Mouse (Mus musculus): Measurements from ENCODE around the gene Cdc42ep4. TPM values are rescaled to one million over a fixed set of nuclear protein-coding genes. Genes with fewer than 3 reads are reported as not detected.

Cdc42ep4 gene
- polyA plus RNA-seq, 1 experiment from 2014 or later, result 59.0 TPM

DNA sequence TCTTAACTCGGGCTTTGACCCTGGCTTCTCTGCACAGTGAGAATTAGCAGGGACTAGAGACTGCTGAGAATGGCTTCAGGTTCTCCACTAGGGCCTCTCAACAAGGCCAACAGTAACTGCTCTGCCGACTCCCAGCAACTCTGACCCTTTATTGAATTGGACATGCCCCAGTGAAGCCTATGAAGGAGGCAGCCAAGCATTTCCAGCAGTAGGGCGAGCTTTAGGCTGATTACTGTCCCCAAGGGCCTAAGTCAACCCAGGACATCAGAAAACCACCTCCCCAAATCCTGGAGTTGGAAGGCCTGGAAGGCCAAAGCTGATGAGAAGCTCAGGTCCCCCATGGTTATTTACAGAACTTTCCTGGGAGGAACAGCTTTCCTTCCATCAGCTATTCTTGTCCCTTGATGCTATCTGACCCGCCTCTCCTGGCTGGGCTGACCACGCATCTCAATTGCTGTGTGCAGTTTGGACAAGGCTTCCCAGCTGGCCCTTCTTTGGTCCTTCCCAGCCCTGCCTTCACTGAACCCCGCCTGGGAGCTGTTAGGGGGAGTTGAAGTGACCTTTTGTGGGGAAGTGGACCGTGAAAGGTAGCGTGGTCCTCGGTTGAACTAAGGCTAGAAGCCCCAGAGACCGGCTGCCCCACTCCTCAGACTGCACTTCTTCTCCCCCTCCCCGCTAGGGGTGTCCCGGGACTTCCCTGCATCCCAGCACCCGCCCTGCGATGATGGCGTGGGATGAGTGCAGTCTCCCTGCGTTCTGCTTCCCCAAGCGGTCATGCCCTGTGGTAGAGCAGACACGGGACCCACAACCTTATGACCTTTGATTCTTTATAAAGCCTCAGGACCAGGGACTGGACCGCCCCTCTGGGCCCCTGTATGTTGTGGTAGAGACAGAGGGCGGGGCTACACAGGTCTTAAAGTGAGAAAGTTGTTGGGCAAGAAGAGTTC is 27.3 kb upstream of the Cdc42ep4 start:
- Histone ChIP-seq H3K27ac (ENCODE audit: low read length) (peak overlapping the region; percentile 48; the same call in 1 of the 2 replicates), H3K9ac (ENCODE audit: low read depth, low read length) (no peak overlapping the region; the same call in 1 of the 2 replicates), H3K4me3 (ENCODE audit: low read length) (no peak overlapping the region), H3K9me3 (ENCODE audit: control insufficient read depth, low read length) (no peaks in the 10 kb centered on the region), H3K4me2 (ENCODE audit: low read depth, low read length) (no peak overlapping the region), H3K4me1 (ENCODE audit: control insufficient read depth, insufficient read depth, low read length) (peaks cover 28% of the 10 kb centered on the region), H3K36me3 (ENCODE audit: control insufficient read depth, insufficient read depth, low read length) (no peaks in the 10 kb centered on the region), H3K27me3 (replicated peaks; ENCODE audit: control insufficient read depth, insufficient read depth, low read length) (no peaks in the 10 kb centered on the region)
- ATAC-seq, result peak; percentile 51
- 44% methylated on average over 20 of the region's 20 CpGs for WGBS

DNA sequence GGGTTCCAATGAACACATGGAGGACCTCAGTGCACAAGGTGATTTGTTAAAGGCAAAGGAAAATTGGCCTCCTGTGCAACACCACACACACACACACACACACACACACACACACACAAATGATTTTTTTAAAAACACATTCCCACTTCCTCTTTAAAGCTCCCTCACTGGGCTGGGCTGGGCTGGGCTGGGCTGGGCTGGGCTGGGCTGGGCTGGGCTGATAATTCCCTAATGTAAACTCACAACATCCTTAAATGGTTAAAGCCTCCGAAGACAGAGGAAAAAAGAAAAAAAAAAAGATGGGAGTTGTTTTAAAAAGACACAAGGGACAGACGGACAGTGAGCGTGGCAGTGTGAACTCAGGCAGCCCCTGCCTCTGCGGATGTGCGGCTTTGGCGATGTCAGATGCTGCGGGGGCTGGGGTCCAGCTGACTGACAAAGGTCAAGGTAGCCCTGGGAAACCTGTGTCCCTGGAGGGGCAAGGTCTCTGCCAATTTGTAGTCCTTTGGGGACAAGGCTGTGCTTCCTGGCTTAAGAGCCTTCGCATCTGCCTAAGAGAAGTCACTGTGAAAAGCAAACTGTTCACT is 26.3 kb upstream of the Cdc42ep4 start:
- Histone ChIP-seq H3K9me3 (ENCODE audit: control insufficient read depth, low read length) (no peaks in the 10 kb centered on the region), H3K36me3 (ENCODE audit: control insufficient read depth, insufficient read depth, low read length) (no peaks in the 10 kb centered on the region), H3K9ac (ENCODE audit: low read depth, low read length) (no peak overlapping the region), H3K4me1 (ENCODE audit: control insufficient read depth, insufficient read depth, low read length) (peaks cover 28% of the 10 kb centered on the region), H3K4me3 (ENCODE audit: low read length) (no peak overlapping the region; the same call in 1 of the 2 replicates), H3K27ac (ENCODE audit: low read length) (peak overlapping the region; percentile 62), H3K4me2 (ENCODE audit: low read depth, low read length) (peak overlapping the region; percentile 40), H3K27me3 (replicated peaks; ENCODE audit: control insufficient read depth, insufficient read depth, low read length) (no peaks in the 10 kb centered on the region)
- WGBS, result 38% methylated on average over 8 of the region's 8 CpGs
- ATAC-seq, result peak; percentile 83

DNA sequence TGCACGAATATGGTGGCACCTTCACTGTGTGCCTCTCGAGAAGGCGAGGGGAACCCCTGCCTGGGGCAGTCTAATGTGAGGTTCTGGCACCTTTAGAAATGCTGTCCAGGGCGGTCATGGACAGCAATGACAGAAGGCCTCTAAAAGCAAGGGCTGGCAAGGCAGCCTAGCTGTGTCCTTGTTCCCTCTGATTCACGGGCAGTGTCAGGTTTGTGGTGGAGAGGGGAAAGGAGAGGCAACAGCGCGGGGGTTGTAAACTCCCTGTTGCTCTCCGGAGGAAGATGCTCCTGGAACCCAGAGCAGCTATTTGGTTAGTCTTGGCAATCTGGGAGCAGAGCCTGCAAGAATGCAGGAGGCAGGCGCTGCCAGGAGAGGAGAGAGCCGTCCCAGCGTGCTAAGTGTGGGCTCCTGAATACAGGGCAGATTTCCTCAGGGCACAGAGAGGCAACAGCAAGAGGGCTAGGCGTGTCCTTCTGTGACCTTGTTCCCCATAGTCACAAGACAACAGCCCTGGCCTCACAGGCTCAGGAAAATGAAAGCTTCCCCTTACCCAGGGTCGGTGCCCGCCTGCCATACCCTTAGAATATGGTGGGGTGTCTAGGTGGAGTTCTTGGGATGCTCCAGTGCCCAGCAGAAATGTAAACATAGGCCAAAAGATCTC is 25.3 kb upstream of the Cdc42ep4 start:
- Histone ChIP-seq H3K9ac (ENCODE audit: low read depth, low read length) (no peak overlapping the region), H3K4me1 (ENCODE audit: control insufficient read depth, insufficient read depth, low read length) (peaks cover 28% of the 10 kb centered on the region), H3K27ac (ENCODE audit: low read length) (no peak overlapping the region), H3K4me3 (ENCODE audit: low read length) (no peak overlapping the region), H3K4me2 (ENCODE audit: low read depth, low read length) (no peak overlapping the region), H3K27me3 (replicated peaks; ENCODE audit: control insufficient read depth, insufficient read depth, low read length) (no peaks in the 10 kb centered on the region), H3K36me3 (ENCODE audit: control insufficient read depth, insufficient read depth, low read length) (no peaks in the 10 kb centered on the region), H3K9me3 (ENCODE audit: control insufficient read depth, low read length) (no peaks in the 10 kb centered on the region)
- WGBS, result 68% methylated on average over 14 of the region's 14 CpGs
- no peak for ATAC-seq

DNA sequence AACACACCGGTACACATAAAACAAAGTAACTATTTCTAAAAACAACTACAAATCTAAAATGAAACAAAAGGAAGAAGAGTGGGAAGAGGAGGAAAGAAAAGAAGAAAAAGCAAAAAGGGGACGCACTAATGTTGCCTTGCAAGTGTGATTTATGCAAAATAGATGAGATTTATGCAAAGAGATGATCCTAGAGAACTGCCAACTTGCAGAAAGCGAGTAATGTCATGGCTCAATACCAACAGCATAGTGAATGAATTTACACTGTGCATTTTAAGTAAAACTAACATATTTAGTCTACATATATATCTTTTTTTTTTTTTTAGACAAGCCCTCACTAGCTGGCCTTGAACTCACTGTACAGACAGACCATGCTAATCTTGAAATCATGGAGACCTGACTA is 23.1 kb upstream of the Cdc42ep4 start:
- Histone ChIP-seq H3K27me3 (replicated peaks; ENCODE audit: control insufficient read depth, insufficient read depth, low read length) (no peaks in the 10 kb centered on the region), H3K4me1 (ENCODE audit: control insufficient read depth, insufficient read depth, low read length) (peaks cover 27% of the 10 kb centered on the region), H3K27ac (ENCODE audit: low read length) (no peak overlapping the region), H3K4me2 (ENCODE audit: low read depth, low read length) (no peak overlapping the region), H3K36me3 (ENCODE audit: control insufficient read depth, insufficient read depth, low read length) (no peaks in the 10 kb centered on the region), H3K4me3 (ENCODE audit: low read length) (no peak overlapping the region), H3K9ac (ENCODE audit: low read depth, low read length) (no peak overlapping the region), H3K9me3 (ENCODE audit: control insufficient read depth, low read length) (no peaks in the 10 kb centered on the region)
- ATAC-seq, result no peak
- 88% methylated on average over 3 of the region's 3 CpGs for WGBS

DNA sequence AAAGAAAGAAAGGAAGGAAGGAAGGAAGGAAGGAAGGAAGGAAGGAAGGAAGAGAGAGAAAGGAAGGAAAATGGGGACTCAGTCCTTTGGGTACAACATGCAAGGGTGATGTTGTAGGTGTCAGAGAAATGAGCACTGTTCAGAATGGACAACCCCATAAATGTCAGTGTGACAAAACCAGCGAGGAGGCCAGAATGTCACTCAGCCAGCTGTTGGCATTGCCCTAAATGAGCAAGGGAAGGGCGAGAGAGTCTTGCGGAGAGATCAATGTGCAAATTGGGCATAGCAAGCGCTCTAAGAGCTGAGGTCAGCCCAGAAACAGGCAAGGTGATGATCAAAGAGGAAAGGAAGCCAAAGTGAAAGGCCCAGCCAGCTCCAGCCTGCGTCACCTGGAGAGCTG is 21.5 kb upstream of the Cdc42ep4 start:
- no peaks in the 10 kb centered on the region for H3K36me3 ChIP-seq (ENCODE audit: control insufficient read depth, insufficient read depth, low read length)
- ATAC-seq, result no peak
- no peak overlapping the region for H3K9ac ChIP-seq (ENCODE audit: low read depth, low read length)
- H3K4me2 ChIP-seq (ENCODE audit: low read depth, low read length), result no peak overlapping the region
- H3K27me3 ChIP-seq (replicated peaks; ENCODE audit: control insufficient read depth, insufficient read depth, low read length), result no peaks in the 10 kb centered on the region
- no peak overlapping the region for H3K27ac ChIP-seq (ENCODE audit: low read length)
- no peaks in the 10 kb centered on the region for H3K9me3 ChIP-seq (ENCODE audit: control insufficient read depth, low read length)
- peaks cover 12% of the 10 kb centered on the region for H3K4me1 ChIP-seq (ENCODE audit: control insufficient read depth, insufficient read depth, low read length)
- H3K4me3 ChIP-seq (ENCODE audit: low read length), result no peak overlapping the region
- 82% methylated on average over 5 of the region's 5 CpGs for WGBS

DNA sequence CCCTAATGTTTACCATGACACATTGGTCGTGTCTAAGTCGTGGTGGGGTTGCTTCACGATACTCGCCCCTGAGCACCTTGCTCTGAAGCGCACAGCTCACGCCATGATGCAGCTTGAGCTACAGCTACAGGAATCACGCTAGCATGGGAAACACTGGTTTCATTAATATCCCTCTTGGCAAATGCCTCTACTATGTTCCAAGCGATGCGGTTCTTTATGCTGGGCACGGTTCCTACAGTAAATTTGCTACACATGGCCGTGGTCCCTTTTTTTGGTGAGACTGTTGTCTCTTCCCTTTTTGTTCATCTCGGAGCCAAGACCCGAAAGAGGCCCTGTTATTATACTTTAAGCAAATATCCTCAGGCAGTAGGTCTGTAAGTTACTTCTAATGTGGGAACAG is 19.5 kb upstream of the Cdc42ep4 start:
- Histone ChIP-seq H3K9me3 (ENCODE audit: control insufficient read depth, low read length) (no peaks in the 10 kb centered on the region), H3K36me3 (ENCODE audit: control insufficient read depth, insufficient read depth, low read length) (no peaks in the 10 kb centered on the region), H3K27ac (ENCODE audit: low read length) (no peak overlapping the region), H3K4me3 (ENCODE audit: low read length) (no peak overlapping the region), H3K4me2 (ENCODE audit: low read depth, low read length) (no peak overlapping the region), H3K27me3 (replicated peaks; ENCODE audit: control insufficient read depth, insufficient read depth, low read length) (no peaks in the 10 kb centered on the region), H3K9ac (ENCODE audit: low read depth, low read length) (no peak overlapping the region), H3K4me1 (ENCODE audit: control insufficient read depth, insufficient read depth, low read length) (peaks cover 16% of the 10 kb centered on the region)
- WGBS, result 84% methylated on average over 13 of the region's 13 CpGs
- no peak for ATAC-seq

DNA sequence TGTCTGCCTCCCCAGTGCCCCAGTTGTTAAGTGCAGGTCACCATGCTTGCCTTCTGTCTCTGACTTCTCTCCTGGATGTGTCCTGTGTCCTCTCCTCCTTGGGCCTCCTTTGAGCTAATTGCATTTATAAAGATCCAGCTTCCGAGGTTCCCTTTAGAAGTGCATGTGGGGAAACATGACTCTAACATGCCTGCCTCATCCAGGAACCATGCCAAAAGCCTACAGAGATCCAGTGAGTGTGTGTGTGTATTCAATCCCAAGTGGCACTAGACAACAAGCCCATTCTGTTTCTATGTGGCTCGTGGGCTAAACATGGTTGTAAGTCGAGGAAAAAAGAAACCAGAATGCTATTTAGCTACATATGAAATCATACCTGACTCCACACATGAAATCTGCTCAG is 16.7 kb upstream of the Cdc42ep4 start:
- WGBS, result 71% methylated on average over 3 of the region's 3 CpGs

DNA sequence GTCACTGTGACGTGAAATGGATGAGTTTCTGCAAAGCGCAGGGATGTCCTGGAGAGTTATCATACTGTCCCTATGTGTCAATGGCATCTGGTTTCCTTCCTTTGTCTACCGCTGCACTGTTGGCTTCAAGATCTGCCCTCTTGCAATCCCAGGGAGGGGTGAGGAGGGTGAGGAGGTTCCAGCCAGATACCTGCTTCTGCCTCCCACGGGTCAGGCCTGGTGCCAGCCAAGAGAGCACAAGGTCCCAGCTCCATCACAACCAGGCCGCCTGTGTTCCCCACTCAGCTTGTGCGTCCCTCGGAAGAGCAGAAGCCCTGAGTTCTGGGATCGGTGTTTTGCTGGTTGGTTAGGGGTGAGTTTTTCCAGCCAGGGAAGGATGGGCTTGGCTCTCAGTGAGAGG is 15.6 kb upstream of the Cdc42ep4 start:
- ATAC-seq, result peak; percentile 10; the same call in 1 of the 2 replicates
- peak overlapping the region; percentile 15; the same call in 1 of the 2 replicates for H3K27ac ChIP-seq (ENCODE audit: low read length)

More for the DNA sequence above, 16.7 kb upstream of the Cdc42ep4 start:
- ATAC-seq, result no peak
- H3K9me3 ChIP-seq (ENCODE audit: control insufficient read depth, low read length), result no peaks in the 10 kb centered on the region
- no peaks in the 10 kb centered on the region for H3K36me3 ChIP-seq (ENCODE audit: control insufficient read depth, insufficient read depth, low read length)
- no peak overlapping the region for H3K9ac ChIP-seq (ENCODE audit: low read depth, low read length)
- H3K4me3 ChIP-seq (ENCODE audit: low read length), result no peak overlapping the region
- H3K27me3 ChIP-seq (replicated peaks; ENCODE audit: control insufficient read depth, insufficient read depth, low read length), result no peaks in the 10 kb centered on the region
- no peak overlapping the region for H3K27ac ChIP-seq (ENCODE audit: low read length)
- H3K4me2 ChIP-seq (ENCODE audit: low read depth, low read length), result no peak overlapping the region
- peaks cover 21% of the 10 kb centered on the region for H3K4me1 ChIP-seq (ENCODE audit: control insufficient read depth, insufficient read depth, low read length)

DNA sequence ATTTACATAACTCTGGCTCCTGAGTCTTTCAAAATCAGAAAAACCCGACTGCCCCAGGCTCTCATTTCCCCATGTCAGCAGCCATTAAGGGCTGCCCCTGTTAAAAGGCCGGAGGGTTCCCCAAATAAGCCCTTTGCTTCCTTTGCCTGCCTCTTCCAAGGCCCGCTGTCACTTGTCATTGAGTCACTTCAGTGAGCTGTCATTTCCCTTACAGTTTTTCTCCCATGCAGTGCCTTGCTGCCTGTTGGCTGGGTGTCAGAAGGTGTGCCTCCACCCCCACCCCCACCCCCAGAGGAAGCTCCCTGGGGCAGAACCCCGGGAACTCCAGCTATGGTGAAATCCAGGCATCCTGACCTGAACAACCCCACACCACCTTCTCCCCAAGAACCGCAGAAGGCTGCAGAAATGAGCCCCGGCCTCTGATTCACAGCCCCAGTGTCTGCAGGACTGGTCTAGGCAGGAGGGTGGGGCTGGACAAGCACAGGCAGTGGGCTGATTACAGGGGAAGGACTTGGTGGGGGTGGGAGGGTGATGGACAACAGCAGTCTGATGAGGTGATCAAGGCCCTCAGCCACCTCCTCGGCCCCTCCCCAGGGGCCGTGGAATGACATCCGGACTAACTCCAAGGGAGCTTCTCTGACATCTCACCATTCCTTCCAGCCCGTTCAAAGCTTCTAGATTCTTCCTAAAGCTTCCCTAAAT is 14.8 kb upstream of the Cdc42ep4 start:
- 38% methylated on average over 10 of the region's 10 CpGs for WGBS
- Histone ChIP-seq H3K4me2 (ENCODE audit: low read depth, low read length) (no peak overlapping the region), H3K4me3 (ENCODE audit: low read length) (no peak overlapping the region), H3K36me3 (ENCODE audit: control insufficient read depth, insufficient read depth, low read length) (no peaks in the 10 kb centered on the region), H3K9ac (ENCODE audit: low read depth, low read length) (no peak overlapping the region), H3K4me1 (ENCODE audit: control insufficient read depth, insufficient read depth, low read length) (peaks cover 23% of the 10 kb centered on the region), H3K27ac (ENCODE audit: low read length) (peak overlapping the region; percentile 15), H3K27me3 (replicated peaks; ENCODE audit: control insufficient read depth, insufficient read depth, low read length) (no peaks in the 10 kb centered on the region), H3K9me3 (ENCODE audit: control insufficient read depth, low read length) (no peaks in the 10 kb centered on the region)
- peak; percentile 44; the same call in 1 of the 2 replicates for ATAC-seq

More for the DNA sequence above, 15.6 kb upstream of the Cdc42ep4 start:
- H3K27me3 ChIP-seq (replicated peaks; ENCODE audit: control insufficient read depth, insufficient read depth, low read length), result no peaks in the 10 kb centered on the region
- no peaks in the 10 kb centered on the region for H3K36me3 ChIP-seq (ENCODE audit: control insufficient read depth, insufficient read depth, low read length)
- WGBS, result 43% methylated on average over 8 of the region's 8 CpGs
- H3K4me2 ChIP-seq (ENCODE audit: low read depth, low read length), result no peak overlapping the region
- H3K9ac ChIP-seq (ENCODE audit: low read depth, low read length), result no peak overlapping the region
- H3K9me3 ChIP-seq (ENCODE audit: control insufficient read depth, low read length), result no peaks in the 10 kb centered on the region
- H3K4me1 ChIP-seq (ENCODE audit: control insufficient read depth, insufficient read depth, low read length), result peaks cover 23% of the 10 kb centered on the region
- no peak overlapping the region for H3K4me3 ChIP-seq (ENCODE audit: low read length)

All from intestine, embryonic 16.5 days (tissue).